Mouse (Mus musculus): ENCODE measurements around the gene Slc8a2.

The Slc8a2 gene

DNA sequence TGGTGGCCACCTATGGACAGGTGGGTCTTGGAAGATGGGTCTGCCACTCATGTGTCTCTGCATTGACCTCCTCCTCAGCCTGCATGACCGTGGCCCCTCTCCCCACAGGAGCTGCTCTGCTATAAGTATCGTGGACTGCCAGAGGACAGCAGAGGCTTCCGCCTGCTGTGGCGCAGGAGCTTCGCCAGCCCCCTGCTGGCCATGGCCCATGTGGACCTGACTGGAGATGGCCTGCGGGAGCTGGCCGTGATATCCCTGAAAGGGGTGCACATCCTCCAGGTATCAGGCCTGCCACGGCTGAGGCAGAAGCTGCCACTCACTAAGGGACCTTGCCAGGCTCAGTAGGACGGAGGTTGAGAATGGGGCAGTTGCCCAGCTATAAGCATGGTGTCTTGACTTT is 3.8 kb upstream of the Slc8a2 start:
- no peak for DNase-seq

DNA sequence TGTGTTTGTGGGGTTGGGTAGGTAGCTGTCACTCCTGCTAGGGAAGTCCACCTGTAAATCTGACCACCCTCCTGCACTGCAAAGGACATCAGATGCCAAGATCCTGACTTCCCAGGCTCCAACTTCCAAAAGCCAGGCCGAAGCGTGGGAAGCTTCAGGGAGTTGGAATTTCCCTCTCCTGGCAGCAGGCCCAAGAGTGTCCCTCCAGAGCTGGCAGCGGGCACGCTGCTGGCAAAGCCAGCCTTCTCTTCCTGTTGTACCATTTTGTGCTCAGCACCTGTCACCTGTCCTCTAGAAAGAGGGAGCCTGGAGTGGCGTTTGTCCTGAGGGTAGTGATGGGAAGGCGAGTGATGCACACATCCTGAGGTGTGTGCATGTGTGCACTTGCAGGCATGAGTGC is 1.3 kb upstream of the Slc8a2 start:
- no peak for DNase-seq

DNA sequence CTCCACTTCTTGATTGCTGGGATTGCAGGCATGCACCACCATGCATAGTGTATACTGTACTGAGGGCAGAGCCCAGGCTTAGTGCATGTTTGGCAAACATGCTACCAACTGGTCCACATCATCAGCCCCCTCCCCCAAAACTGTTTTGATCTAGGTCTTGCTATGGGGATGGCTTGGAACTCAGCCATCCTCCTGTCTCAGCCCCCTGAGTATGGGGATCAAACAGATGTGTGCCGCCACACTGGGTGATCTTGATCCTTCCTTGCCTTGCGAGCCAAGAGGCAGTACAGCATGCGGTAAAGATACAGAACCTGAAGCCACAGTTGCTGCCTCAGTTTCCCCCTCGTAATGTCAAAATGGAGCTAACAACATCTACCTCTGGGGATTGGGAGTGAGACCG is 727 bp upstream of the Slc8a2 start:
- DNase-seq = no peak

DNA sequence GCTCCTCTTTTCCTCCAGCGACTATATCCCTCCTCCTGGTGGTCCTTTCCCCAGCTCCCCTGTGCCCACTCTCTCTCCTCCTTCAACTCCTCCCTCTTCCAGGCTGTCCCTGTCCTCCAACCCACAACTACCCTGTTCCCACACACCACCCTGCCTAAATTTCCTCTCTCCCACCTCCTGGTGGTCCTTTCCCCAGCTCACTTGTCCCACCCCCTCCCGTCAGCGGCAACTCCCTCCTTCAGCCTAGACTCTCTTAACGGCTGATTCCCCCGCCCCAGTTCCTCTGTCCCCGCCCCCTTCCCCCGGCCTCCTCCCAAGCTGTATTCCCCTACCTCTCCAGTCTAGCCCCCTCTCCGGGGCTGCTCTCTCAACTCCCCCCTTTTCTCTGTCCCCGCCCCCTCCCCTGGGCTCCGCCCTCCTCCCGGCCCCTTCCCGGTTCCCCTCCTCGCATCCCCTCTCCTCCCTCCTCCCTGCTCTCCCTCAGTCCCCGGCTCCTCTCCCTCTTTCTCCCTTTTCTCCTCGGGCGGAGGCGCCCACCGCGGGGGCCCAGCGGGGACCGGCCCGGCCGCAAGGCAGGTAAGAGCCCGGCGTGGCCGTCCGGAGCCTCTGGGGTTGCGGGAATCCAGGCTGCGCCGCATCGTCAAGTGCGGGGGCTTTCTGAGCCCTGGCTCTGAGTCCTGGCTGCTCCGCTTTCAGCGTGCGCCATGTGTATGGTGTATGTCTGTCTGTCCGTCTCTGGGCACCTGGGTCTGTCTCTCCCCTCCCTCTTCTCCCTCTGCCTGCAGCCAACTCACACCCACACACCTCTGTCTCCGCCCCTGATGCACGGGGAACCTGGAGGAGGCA is 443 bp downstream of the Slc8a2 start:
- peak; percentile 94 for DNase-seq

DNA sequence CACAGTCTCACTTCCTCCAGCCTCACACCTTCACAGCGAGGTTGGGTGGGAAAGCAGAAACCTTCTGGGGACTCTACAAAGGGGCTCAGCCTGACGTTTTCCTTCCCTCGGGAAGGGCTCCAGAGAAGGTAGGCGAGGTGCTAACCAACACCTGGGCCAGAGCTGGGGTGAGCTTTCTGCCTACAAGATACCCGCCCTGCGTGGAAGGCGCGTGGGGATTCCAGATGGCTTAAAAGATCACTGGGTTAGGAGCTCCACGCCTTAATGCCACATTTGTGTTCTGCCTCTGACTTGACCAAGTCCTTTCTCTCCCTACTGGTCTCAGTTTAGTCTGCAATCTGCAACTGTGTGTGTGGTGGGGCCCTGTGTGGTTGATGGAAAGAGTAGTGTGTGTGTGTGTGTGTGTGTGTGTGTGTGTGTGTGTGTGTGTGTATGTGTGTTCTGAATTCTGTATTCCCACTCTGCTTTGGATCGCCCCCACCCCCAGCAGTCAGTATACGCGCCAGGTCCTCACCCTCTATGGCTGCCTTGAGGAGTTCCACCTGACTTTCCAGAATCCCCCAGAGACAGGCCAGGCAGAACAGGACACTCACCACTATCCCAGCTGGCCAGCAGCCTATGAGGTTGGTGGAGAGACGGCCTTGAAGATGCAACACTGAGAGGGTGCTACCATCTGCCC is 1.5 kb downstream of the Slc8a2 start:
- DNase-seq = peak; percentile 16

GRCm38 (mm10) chr7:16132161-16132581 is 2.5 kb downstream of the Slc8a2 start:
- peak; percentile 21 for DNase-seq

- DNase-seq = no peak
Observed at GRCm38 (mm10) chr7:16132926-16133325, 3.3 kb downstream of the Slc8a2 start.

DNA sequence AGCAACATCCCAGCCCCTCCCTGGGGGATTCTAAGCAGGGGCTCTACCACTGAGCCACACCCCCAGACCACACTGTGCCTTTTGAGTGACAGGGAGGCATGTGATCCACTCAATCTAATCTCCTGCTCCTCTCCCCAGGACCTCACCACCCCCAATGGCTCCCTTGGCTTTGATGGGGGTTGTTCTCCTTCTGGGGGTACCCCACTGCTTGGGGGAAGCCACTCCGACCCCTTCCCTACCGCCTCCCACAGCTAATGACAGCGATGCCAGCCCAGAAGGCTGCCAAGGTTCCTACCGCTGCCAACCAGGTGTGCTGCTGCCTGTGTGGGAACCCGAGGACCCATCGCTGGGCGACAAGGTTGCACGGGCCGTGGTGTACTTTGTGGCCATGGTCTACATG is 4.1 kb downstream of the Slc8a2 start:
- DNase-seq = no peak

- peak; percentile 50 for DNase-seq
Observed at GRCm38 (mm10) chr7:16134951-16135392, 5.3 kb downstream of the Slc8a2 start.

DNA sequence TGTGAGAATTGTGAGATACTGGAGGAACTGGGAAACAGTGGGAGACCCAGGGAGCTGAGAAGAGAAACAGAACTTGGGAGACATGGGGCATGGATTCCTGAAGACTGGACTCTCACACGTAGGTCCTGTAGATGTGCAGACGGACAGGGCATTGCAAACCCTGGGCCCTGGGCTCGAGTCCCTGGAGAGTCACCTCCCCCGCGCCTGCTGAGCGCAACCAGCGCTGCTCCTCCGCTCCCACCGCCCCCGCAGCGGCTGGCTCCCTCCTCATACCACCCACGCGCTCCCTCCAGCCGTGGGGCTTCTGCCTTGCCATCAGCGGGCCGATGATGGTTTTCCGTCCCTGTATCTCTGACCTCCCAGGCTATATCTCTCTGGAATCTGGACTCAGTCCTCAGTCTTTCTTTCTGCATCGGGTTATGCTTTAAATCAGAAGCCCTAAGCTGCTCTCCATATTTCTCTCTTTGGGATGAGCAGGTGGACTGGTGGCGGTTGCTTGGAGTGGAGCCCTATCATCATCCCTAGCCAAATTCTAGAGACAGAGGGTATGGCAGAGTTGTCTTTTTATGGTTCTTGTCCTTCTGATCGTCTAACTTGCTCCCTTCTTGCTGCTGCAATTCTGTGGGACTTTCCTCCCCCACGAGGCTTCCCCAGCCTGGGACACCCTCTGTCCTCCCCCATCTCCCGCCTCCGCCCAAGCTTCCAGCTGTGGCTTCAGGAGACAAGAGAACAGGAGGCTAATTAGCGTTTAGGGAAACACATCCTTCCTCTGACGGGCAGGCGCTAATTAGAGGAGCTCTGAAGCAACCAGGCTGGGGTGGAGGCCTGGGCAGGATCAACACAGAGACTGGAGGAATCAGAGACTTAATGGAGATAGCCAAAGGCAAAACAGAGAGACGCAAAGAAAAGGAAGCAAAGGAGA is 17.1 kb downstream of the Slc8a2 start:
- peak; percentile 25 for DNase-seq

- peak; percentile 58 for DNase-seq
Observed at GRCm38 (mm10) chr7:16147643-16148042, 18.0 kb downstream of the Slc8a2 start.

DNA sequence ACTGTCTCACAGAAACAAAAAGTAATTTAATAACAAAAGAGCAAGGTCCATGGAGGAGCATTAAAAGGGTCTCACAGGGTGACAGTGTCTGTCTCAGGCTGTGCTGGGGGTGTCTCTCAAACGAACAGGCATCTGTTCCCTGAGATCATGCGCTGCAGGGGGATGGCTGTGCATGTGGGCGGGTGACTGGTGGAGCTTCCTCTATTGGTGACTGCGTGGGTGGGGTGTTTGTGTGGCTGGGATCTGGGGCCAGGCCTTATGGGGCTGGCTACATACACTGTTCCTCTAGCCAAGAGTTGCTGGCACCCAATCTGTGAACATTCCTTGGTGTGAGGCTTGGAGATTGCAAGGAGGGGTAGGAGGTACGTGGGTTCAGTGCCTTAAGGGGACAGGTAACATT is 19.6 kb downstream of the Slc8a2 start:
- no peak for DNase-seq

DNA sequence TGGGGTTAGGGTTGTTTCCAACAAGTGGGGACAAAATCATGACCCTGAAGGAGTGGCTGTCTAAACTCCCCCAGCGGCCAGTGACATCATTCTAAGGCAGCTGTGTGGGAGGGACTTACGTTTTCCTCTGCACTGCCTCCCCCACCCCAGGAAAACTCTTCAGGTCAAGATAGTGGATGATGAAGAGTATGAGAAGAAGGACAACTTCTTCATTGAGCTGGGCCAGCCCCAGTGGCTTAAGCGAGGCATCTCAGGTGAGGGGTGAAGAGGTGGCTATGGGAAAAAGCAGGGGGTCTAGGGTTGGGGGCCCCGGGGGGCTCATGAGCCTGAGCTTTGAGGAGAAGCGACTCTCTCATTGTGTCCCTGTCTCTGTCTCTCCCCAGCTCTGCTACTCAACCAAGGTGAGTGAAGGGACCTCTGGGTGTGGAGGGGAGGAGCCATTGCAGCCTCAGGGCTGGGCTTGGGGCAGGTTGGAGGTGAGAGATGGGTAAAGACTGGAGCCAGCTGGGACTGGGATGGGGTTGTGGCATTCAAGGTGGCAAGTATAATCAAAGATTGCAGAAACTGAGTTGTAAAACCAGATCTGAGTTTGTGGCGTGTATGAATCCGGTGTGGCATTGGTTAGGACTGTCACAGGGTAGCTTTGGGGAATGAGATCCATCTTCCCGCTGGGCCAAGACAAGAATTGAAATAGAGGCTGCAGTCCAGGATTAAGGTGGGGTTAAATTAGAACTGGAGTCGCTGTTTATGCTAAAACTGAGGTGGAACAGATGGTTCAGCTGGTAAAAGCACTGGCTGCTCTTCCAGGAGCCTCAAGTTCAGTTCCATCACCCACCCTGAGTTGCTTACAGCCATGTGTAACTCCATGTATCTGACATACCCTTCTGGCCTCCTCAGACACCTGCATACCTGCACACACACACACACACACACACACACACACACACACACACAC is 20.8 kb downstream of the Slc8a2 start:
- DNase-seq = no peak

- peak; percentile 84 for DNase-seq
Observed at GRCm38 (mm10) chr7:16153522-16153921, 23.9 kb downstream of the Slc8a2 start.

DNA sequence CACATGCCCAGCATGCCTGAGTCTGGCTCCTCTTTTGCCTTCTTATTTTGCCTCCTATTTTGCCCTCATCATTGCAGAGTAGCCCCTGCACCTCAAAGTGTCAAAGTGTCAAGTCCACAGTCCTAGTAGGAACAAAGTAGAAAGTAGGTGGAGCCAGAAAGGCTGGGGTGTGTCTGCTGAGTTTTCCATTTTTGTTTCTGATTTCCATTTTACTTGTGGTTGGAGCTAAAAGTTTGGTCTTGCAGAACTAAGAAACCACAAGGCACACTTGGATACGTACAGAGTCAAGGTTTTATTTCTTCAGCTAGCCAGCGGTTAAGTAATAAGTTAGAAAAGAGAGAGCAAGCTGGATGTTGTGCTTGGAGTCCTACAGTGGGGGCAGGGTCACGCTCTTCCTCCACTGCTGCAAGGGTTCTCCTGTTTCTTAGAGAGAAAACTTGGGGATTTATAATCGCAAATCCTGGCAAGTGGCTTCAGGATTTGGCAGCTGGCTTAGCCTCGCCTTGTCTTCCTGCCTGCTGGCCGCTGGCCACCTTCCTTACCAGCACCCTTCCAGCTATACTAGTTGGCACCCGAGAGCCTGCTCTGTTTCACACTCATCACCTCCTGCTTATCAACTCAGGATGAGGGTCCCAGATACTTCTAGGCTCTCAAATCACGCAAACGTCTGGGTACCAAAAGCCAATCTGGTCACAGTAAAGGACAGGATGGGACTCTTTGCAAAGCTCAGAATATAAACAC is 25.7 kb downstream of the Slc8a2 start:
- DNase-seq = no peak

DNA sequence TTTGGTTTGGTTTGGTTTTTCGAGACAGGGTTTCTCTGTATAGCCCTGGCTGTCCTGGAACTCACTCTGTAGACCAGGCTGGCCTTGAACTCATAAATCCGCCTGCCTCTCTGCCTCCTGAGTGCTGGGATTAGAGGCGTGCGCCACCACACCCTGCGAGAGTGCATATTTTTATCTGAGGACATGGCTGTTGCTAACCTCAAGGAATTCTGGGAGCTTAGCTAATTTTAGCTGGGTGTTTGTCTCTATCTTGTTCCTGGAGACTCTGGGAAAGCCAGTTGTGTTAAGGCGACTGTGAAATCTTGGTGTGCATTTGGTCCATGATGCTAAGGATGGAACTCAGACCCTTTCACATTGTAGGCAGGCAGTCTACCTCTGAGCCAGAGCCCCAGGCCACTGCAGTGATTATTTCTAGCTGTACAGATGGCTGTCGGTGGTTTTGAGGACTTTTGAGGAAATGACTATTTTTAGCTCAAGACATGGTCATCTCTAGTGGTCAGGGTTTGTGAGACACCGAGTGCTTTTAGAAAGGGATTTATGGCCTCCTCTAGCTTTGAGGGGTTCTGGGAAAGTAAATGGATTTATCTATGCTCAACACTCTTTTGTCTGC is 26.6 kb downstream of the Slc8a2 start:
- no peak for DNase-seq

DNA sequence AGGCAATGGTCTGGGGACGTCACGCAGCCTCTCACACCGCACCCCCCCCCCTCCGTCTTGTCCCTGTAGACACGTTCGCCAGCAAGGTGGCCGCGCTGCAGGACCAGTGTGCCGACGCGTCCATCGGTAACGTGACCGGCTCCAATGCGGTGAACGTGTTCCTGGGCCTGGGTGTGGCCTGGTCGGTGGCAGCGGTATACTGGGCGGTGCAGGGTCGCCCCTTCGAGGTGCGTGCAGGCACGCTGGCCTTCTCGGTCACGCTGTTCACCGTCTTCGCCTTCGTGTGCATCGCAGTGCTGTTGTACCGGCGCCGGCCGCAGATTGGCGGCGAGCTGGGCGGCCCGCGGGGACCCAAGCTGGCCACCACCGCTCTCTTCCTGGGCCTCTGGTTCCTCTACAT is 29.1 kb downstream of the Slc8a2 start:
- DNase-seq = no peak

DNA sequence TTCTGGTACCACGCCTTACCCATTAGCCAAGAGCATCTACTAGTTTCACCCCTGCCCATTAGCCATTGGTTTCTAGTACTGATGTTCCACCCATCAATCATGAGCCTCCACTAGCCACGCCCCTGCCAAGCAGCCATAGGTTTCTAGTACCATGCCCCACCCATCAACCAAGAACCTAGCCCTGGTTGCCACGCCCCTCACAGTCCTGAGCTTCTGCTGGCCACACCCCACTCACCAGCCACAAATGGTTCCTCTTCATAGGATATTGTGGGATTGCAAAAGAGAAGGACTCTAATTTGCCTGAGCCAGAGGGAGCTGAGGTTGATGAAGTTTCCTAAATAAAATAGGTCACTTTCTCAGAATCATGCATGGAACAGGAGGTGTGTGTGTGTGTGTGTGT is 31.1 kb downstream of the Slc8a2 start:
- DNase-seq = no peak

GRCm38 (mm10) chr7:16161302-16161701 is 31.7 kb downstream of the Slc8a2 start:
- no peak for DNase-seq

DNA sequence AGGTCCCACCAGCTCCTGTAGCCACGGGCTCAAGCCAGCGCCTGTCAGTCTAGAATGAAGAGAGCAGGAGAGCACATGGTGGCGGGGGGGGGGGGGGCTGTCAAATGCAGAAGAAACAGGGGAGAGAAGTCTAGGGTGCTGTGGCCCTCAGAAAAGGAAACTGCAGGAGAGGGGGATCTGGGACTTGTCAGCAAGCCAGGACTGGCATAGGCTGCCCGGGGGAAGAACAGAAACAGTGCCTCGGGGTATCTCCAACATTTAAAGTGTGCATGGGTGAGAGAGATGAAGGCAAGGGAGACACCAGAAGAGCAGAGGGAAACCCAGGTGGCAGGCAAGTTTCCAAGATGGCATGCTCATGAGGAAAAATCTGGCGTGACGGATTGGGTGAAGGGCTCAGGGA is 32.4 kb downstream of the Slc8a2 start:
- DNase-seq = no peak

DNA sequence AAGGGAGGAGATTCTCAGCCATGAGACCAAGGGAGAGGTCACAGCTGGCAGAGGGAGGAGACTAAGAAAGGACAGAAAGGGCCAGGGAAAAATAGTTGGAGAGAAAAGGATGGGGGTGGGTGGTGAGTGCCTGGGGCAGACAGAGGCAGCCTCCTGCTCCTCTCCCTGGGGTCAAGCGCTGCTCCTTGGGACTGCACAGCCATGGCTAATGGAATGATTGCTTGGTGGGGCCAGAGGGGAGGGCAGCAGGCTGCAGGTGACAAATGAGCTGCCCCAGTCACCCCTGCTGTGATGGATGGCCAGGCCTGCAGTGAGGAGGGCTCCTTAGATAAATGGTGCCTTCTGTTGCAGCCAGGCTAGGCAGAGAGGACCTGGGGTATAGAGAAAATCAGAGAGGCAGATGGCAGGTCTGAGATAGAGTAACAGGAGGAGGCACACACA is 42.5 kb downstream of the Slc8a2 start:
- DNase-seq = peak; percentile 55
